Mouse (Mus musculus) gonadal fat pad, adult 2 months (tissue): Measurements from ENCODE around the gene Fap. TPM values are rescaled to one million over a fixed set of nuclear protein-coding genes. Genes with fewer than 3 reads are reported as not detected.

Experiments
- DNase-seq: peaks from one replicate; pipeline ENCODE4 v3.0.0-alpha.2; 2012; ENCODE audit warnings: low read depth
- polyA plus RNA-seq: library from polyadenylated mRNA; depleted of rRNA; stranded (reverse); fragments of >200 nt; gene quantifications from 2 replicates; pipeline ENCODE4 v1.2.3, GENCODE M21; 2012

The Fap gene
- polyA plus RNA-seq, 1 experiment, result 2.4 TPM

DNA sequence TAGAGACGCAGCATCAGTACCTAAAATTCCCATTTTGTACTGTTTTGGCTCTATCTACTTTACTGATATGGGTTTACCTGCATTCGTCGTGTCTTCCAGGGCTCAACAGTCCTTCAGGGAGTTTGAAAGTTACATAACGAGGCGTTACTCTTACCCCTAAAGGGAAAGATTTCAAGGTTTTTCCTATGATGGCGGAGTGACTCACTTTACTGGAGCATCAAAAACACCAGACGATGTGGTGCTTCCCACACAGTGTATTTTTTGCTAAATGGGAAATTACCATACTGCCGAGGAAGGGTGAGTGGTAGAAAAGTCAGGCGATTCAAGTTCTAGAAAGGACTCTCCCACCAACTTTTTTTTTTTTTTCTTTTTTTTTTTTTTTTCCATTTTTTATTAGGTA, 47.5 kb downstream of the Fap start:
- no peak for DNase-seq

DNA sequence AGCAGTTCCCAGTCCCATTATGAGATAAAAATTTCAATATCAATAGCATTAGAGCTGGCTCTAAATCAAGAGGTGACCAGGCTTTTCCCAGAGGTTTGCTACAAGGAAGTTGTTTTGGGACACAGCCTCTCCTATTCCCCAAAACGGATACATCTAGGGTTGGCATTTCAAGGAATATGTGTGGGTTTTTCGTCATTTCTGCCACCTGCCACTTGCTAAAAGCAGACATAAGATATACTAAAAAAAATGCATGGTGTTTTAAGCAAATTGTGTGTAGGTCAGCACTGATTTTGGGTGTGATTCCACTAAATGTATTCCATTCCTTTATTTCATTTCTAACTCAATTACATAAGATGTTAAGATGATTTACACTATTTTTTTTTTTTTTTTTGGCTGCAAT, 56.1 kb downstream of the Fap start:
- DNase-seq, result no peak

DNA sequence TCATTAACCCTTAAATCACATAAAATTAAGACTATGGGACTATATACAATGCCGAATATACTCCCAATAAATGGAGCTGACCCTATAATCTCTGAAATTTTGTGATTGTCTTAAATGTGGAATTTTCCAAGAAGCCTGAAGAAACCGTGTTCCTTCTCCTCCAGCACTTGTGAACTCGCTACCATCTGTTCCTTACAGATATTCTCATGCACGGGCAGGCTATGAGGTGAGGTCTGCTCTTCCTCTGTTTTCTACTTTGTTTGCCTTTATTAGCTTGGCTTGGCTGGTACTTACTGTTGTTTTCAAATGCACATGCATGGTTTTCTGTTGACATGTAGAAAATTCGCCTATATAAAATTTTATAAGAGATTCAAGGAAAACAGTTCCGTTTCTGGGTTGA, 59.4 kb downstream of the Fap start:
- no peak for DNase-seq

DNA sequence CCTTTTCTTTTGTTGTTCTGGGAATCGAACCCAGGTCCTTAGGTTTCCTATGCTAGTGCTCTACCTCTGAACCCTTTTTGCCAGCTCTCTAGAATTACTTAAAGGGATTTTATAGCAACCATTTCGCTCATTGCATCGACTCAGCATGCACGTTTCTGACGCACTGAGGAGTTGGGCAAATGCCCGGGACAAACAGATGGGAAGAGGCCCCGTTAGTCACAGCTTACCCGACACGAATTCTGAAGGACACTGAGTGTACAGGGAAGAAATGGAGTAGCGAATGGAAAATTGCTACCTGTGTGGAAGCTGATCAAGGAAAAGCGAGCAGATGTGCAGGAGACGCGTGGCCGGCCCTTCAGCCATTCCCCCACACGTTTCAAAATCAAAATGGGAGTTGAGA, 60.4 kb downstream of the Fap start:
- no peak for DNase-seq

DNA sequence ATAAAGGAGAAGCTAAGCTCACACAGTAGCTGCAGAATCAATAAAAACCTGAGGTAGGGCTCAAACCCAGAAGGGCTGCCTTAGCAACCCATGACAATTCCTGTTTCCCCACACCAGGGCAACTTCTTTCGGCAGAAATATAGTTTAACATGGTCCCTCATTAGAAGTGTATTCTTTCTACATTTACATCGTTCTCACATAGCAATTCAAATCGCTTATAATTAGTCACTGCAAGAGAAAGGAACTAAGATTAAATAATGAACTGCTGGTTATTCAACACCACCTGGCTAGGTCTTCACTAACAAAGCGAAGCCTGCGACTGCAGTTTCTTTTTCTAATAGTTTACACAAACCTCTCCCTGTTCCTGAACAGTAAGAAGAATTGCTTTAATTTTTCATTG, 66.7 kb downstream of the Fap start:
- no peak for DNase-seq

DNA sequence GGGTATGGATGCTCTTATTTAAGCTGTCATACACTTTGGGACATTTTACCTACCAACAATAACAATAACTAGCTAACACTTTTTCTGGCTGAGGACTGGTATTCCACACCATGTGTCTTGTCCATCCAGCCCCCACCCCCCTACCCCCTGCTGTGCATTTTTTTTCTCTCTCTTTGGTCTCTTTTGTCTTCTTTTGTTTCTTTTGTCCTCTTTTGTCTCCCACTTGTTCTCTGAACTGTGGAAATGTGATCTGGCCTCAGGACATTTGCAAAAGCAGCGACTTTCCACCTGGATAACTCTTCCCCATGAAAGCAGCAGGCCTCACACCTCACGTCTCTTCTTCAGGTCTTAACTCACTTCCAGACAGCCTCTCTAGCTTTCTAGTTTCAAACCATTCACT, 67.4 kb downstream of the Fap start:
- no peak for DNase-seq

DNA sequence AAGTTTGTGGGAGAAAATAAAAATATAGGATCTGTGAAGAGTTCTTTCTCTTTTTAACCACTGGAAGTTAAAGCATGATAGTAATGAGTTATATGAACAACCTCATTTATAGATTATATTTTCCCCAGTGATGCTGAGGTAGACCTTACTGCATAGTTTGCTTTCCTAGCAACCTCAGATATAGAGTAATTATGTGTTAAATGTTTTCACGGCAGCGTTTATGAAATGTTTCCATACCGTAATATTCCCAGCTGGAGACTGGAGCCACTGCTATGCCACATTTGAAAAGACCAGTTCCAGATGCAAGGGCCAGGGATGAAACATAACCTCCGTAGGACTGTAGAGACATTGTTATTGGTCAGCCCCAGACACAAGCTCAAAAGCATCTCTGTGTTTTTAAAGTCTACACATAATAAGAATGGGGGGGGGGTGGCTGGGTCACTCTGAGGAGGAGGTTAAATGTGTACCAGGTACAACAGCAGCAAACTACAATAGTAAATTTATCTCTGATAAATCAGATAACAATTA, 69.5 kb downstream of the Fap start:
- no peak for DNase-seq

DNA sequence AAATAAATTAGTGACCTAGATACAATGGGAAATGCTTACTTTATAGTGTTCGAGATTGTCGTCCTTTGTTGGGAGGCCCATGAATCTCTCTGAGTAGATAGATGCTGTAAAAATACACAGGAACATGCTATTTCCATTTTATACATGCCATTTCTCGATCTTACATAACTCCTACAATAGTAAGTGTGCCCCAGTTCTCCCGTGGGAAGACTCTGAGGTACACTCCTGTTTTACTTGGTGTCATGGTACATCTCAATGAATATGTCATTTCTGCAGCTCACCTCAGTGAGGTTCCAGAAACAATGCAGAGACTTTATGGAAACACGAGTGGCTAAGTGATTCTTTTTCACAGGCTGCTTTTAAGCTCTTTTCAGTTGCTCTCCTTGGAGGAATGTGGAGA, 70.5 kb downstream of the Fap start:
- DNase-seq, result no peak

DNA sequence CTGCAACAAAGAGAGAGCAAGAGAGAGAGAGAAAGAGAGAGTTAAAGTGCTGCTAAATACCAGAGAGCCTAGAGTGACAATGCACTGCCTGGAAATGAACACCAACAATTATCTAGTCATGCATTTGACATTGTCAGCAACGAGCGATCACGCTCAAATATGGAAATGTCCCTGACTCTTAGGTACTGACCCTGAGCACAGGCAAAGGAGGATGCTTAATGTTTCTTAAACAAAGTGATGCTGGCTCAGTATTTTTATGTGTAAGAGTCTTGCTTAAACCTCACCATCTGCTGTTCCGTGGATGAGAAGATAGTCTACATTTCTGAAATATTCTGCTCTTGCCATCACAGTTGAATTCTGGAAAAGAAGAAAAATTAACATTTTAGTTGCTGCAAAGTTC, 71.4 kb downstream of the Fap start:
- no peak for DNase-seq

DNA sequence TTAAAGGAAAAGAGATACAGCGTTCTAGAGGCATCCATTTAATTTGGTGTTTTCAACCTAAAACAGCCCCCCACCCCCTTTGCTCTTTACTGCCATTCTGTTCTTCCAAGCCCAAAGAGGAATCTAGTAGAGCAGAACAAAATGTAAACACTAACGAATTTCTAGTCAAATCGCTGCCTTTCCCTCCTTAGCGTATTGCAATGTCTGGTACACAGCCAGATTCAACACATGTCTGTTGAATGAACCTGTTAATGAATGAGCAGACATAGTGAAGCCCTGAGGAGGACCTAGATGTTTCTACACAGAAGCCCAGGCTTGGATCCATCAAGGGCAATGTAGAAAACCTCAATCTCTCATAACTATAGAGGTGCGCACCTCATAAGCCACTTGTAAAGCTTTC, 75.1 kb downstream of the Fap start:
- DNase-seq, result no peak

DNA sequence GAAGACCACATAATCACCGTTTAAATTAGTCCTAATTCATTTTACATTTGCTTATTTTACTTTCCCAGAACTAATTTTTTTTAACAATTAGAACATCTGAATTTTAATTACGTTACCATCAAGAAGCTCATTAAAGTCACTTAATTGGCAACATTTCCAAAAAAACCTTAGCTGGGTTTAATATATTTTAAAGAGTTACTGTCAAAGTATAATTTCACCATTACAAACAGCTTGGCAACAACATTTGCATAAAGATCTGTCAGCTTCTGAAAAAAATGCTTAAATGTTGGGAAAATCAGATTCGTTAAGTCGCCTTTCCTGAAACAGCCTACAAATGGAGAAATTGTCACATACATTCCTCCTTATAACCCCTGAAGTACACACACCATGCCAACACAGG, 75.8 kb downstream of the Fap start:
- DNase-seq, result no peak

DNA sequence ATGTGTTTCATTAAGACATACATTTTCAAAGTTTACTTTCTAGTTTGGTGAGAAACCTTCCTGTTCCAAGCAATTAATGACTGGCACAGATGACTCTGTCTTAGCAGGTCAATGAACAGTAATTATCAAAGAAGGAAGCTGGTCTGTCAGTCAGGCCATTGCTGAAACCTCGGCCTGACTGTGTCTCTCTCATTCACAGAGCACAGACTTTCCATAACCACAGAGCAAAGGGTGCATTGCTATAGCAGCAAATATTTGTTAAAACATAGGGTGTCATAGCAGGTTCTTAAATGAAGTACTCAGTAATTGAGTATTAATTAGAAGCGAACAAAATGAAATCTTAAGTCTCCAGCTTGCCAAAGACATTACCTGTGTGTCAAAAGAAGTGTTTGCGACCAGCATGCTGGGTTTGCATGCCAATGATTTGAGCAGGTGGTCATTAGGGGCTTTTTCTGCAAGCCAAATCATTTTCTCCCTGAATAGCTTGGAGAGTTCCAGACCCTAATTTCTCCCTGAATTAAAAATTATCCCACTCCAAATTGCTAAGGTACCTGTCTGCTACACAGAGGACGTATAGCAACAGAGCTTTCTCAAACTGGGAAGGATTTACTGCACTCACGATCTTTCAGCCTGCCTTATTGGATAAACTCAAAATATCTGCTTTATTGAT, 76.4 kb downstream of the Fap start:
- no peak for DNase-seq

DNA sequence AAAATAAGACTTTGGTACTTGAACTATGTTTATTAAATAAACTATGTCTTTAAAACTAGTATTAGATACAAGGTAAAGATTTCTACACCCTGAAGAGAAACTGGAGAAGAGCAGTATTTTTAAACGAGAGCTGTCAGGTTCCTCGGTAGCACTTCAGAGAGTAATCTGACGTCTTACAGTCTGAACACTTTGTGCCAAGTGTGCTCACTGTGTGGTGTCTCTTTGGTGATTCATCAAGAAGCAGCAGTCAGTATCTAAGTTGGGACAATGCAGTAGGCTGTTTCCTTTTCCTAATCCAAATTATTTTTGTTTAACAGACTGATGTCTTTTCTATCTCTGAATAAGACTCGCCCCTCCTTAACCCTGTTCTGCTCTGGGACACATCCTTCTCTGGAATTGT, 78.5 kb downstream of the Fap start:
- DNase-seq, result no peak

DNA sequence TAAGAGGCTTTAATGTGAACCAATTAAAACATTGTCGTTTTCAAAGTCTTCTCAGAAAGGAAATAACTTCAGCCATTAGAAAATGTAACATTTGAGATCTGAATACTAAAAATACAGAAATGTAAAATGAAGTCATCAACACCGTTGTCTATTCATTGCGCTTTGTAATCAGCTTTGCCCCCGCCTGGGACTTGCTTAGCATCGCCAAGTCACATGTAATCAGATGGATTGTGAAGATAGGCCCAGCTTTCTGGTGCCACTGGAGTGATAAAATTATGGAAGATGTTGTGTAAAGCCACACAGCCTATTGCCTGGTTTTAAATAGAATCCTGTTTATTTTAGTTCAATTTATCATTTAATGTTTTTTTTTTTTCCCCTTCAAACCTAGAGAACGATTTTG, 84.0 kb downstream of the Fap start:
- DNase-seq, result no peak

DNA sequence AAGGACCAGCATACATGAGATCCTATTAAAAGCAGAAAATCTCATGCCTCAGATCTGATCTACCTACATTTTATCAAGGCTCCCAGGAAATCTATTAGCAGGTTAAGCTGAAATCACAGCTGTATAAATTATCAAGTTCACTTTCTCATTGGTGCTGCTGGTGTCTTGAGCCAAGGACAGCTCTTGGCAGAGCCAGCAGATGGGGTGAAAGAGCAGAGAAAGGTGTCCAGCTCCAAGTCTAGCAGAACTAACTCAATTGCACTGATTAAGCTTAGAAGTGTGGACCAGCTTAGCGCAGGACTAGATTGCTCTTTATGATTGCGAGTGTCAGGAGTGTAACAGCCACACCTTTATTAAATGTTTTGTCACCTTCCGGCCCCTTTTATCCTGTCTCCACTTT, 89.0 kb downstream of the Fap start:
- DNase-seq, result no peak

DNA sequence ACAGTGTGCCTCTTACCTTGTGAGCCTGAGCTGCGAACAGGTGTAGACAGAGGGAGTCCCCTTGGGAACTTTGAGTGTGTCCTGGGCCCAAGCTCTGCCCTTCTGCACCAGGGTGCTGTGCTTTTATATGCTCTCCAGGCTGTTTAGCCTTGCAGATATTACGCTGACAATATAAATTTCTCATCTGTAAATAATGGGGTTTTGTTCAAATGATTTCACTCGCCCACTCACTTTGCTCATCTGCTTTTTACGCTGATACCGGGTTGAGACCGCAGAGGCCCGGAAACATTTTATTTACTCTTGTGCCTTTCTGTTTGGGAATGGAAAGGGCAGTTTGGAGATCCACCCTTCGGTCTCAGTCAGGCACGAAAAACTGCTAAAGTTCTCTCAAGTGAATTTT, 90.3 kb downstream of the Fap start, which contains the start of gene Gcg:
Gene Gcg, minus strand, starts transcription at position 101 of the 400 bp plus-strand sequence.
- DNase-seq, result no peak

DNA sequence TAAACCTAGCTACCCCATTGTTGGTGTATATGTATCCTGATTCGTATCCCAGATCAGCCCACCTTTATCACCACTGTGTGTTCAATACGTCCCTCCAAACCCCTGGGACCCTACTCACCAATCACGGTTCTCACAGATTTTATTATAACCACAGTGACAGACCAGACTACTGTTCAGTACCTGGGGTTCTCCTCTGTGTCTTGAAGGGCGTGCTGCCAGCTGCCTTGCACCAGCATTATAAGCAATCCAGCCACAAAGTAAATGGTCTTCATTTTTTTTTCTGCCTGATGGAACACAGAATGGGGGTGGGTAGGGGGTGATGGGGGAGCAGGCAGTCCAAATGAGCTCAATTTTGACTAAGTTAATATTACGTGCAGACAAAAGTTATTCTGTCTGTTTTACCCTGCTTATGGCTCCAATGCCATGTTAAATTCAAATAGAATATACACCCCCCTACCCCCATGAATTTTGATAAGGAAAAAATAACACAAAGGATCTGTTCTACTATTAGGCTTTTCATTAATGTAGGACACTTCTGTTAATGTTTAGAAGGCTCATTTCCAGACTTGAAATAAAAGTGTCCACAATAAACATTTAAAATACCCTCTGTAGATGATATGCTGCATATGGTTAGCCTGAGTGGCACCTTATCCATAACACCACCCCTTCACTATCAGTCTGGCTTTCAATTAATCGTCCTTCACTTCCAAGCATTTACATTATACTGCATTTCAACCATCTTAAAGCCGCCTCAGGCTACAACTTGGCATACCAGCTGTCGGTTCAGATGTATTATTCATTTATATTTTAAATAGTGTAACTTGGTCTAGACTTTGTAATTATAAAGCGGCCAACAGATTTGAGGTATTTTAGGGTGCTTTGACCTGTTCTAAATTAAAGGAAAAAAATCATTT, 93.3 kb downstream of the Fap start:
- no peak for DNase-seq

DNA sequence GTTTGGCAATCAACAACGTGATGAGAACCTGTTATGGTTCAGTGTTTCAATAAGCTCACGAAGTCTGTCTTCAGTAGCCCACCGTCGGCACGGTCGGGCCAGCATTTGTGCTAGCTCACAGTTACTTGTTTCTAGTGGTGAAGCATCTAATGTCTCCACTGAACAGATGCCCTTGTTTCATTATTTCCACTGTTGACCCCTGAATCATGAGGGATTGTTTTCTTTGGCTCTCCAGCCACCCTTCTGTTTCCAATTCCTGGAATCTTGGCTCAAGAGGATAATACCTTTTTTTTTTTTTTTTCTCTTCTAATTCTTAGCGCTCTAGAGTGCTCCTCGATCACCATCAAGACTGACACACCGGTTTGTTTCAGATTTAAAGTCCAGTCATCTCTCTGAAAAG, 104.3 kb downstream of the Fap start:
- DNase-seq, result no peak

DNA sequence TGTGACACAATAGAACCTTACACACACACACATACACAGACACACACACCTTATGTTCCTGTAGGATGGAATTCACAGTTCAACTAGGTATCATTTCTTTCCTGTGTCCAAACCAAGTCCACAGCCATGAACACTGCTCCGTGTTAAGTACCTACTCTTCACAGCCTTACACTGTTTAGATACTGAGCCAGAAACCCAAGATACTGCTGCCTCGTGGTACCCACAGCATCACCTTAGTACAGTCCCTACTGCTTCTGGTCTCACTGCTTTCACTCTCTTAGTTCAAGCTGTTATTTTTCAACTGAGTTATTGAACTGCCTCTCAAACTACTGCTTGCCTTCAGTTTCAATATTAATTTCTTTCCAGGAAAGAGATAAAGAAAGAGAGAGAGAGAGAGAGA, 110.6 kb downstream of the Fap start:
- no peak for DNase-seq

DNA sequence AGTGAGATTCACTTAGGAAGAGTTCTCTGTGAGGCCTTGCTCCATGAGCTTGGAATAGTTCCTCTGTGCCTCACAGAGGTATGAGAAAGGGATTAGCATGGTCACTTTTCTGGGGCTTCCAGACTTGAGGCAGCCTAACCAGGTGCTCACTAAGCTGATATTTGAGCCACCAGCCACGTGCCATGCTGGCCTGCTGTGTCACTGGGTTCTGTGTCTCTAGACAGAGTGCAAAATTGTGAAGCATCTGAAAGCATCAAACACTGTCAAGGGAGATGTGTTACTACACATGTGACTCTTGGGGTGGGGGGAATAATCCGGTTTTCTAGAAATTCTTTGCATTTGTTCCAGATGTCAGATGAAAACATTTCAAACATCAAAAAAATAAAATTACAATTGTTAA, 111.7 kb downstream of the Fap start:
- no peak for DNase-seq

DNA sequence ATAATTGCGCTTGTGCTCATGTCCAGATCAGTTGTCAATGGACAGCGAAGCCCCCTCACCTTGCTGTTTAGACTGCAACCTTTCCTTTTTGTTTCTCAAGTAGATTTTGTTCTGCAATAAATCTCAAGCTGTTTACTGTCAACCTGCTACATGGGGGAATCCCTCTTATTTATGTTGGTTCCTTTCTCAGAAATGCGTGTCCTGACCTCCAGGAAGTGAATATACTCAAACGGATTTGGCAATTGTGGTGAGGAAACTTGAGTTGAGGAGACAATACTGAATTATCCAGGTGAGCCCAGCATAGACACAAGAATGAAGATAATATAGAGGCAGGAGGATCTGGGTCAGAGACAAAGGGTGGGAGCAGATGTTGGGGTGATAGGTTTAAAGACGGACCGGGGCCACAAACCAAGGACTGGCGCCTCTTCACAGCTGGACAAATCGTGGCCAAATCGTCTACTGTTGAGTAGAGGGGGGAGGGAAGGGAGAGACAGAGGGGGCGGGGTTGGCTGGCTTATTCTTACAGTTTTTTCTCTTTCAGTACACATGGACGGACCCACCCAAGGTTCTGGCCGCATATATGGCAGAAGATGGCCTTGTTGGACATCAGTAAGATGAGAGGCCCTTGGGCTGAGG, 112.9 kb downstream of the Fap start:
- DNase-seq, result no peak

DNA sequence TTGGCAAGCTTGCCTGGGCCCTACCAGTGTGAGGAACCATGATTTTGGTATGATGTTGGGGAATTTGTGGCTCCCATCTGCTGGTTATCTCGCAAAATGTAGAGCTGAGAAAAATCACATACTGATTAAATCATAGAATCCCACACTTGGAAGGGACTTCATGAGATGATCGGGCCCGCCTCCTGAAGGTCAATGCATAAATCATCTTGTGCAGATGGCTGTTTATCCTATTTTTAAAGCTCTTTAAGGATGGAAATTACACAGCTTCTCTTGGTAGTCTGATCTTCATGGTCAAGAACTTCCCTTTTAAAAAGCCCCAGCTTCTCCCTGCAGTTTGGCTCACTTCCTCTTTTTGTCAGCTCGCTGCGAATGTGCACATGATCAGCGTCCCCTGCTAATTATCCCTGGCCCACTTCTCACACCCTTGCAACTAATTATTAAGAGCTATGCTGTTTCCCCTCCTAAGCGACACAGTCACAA, 113.6 kb downstream of the Fap start:
- DNase-seq, result no peak
